Mouse (Mus musculus): ENCODE measurements around the gene Cnp.
A peak's percentile ranks its signal among the peaks of the same experiment; 100 is the strongest.
"Not testable (repeated sequence)": the region's sequence is repeated elsewhere in the genome, so short reads cannot be mapped to it uniquely, and the experiment has no call there.

Cnp gene

GRCm38 (mm10) chr11:100574708-100575483 is at the start of gene Cnp:
TSS of gene Cnp (plus strand) at chr11:100574904.
- peak; percentile 77 to 80 for DNase-seq (ENCODE audit: low spot score in 2 of 2)

DNA sequence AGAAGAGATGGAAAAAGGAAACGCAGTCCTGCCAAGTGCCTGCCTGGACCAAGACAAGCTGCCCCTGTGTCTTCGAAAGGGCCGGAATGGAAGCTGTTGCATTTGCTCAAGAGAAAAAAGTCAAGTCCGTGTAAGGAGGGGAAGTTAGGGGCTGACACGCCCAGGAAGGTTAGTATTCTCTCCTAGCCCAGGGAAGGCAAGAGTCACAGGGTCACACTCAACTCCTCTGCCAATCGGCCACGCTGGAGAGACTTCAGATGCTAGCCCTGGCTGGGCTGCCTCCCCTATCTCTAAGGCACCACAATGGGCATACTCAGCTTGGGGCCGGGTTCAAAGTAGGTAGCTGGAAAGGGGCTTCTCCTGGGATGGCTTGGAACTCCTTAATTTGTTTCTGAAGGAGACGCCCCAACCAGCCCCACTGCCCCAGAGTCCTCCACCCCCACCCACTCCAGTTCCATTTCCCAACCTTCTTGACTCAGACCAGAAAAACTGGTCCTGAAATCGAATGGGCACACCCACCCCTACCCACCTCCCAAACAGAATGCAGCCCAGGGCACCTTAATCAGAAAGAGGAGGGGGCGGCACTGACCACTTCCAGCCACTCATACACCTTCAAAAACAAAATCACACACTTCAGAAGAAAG is 49.6 kb upstream of the Cnp start:
- DNase-seq (ENCODE audit: low spot score in 2 of 2), result no peak

DNA sequence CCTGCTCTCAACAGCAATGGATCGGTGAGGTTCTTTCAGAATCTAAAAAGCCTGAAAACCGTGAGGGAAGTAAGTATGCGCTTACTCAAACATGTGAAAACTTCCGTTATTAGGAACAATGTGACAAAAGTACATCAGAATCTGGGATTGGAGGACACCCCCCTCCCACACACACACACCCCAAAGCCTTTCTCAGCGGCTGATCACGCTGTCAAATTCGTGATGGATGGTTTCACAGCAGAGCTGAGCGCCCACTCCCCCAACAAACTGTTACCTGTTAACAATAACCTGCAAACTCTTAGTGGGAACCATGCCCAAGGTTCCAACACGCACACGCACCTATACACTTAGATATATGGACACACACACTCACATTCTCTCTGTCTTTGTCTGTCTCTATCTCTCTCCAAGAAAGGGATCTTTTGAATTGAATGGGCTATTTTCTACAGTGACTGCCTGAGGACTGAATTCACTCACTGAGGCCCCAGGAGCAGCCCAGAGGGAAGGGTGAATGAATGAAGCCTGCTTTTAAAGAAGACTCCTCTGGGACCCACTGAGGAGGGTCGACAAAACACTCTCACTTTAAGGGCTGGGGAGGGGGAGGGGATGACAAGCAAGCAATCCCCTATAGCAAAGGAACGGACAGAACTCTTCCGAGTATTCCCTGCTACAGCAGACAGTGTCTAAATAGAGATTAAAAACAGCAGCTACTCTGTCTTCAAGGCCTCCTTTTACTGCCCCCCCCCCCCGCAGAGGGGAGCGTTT is 48.5 kb upstream of the Cnp start:
- no peak for DNase-seq (ENCODE audit: low spot score in 2 of 2)

GRCm38 (mm10) chr11:100527066-100527457 is 47.6 kb upstream of the Cnp start:
- DNase-seq (ENCODE audit: low spot score in 2 of 2), result peak; percentile 75 to 84

DNA sequence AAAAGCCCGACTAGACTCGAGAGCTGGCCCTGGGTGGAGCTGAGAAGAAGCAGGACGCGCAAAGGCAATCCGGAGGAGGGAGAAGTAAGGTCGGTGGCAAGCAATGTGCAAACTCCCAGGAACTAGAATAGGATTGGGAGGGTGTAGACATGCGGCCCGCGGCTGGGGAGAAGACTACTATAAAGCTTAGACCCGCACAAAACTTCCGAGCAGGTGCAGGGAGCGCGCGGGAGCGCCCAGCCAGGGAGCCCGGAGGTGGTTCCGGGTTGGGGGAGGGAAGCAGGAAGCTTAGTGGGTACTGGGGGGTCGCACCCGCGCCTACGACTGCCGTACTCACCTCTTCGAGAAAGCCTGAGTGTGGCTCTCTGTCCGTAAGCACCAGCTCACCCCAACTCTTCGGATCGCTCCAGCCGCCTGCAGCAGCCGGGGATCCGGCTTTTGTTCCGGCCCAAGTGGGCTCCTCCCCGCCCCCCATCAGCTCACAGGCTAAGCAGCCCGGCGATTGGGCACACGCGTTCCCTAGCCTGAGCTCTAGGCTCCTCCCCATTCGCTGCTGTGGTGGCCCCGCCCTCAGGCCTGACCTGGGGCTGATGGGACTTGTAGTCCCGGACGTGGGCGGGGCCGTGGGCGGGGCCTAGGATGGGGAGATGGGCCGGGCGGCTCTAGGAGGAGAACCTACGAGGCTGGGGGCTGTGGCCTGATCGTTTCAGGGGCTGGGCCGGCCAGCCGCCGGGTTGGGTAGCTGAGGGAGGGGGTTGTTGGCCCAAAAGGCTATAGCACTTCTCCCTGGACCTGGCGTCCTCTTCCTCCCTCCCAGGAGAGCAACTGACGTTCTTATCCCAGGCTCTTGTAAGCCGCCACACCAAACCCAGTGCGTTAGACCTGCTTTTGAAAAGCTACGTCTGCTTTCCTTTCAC is 47.0 kb upstream of the Cnp start, which contains the start of gene Acly:
Gene Acly, minus strand, starts transcription at position 543 of the 917 bp plus-strand sequence.
- DNase-seq (ENCODE audit: low spot score in 2 of 2), result peak; percentile 99 to 100

DNA sequence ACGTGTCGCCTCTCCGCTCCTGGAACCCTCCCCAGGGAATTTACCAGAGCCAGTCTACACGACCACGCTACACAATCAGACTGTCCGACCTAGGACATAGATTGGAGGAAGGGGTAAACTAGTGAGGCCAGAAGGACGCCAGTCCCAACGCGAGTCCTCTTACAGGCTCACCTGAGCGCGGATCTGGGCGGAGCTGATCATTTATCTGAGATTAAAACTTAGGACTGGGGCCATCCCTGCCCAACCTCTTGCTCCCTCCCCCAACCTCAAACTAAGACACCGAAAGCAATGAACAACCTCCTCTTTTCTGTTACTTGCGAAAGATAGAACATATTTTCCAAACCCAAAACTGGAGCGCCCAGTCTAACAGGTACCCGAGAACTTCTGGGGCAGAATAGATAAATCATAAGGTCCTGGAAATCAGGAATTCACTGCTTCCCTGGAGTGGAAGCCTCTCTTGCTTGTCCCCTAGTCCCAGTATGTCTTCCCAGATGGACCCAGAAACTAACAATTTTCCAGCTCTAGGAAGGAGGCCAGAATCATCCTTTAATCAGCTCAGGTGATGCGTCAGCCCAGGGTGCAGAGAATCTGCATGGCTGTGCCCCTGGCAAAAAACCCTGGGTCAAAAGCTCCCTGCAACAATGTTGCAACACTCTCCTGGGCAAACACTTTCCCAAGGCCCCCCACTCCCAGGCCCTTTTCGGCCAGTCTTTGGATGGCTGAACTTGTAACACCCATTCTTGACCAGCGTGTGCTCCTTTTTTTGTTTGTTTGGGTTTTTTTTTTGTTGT is 46.1 kb upstream of the Cnp start:
- no peak for DNase-seq (ENCODE audit: low spot score in 2 of 2)

DNA sequence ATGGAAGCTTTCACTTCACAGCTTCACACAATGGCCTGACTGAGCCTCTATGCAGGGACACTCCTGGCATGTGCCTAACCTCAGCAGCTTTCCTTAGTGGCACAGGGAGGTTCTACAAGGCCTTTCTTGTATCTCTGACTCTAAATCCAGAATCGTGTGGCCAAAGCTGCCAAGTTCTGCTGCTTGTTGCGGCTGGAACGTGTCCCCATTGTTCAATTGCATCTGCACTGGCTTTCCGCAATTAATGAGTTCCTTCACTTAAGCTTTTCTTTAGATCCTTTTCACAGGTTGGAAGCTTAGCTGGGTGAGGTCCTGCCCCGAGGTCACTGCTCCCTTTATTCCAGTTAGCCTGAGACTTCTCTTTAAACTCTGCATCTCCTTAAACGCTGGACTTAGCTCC is 40.8 kb upstream of the Cnp start:
- DNase-seq (ENCODE audit: low spot score in 2 of 2), result no peak

DNA sequence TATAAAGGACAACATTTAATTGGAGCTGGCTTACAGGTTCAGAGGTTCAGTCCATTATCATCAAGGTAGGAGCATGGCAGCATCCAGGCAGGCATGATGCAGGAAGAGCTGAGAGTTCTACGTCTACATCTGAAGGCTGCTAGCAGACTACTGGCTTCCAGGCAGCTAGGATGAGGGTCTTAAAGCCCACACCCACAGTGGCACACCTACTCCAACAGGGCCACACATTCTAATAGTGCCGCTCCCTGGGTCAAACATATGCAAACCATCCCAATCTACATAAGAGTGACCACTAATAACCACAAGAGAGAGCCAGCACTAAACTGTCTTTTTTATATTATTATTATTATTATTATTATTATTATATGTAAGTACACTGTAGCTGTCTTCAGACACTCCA is 40.3 kb upstream of the Cnp start:
- DNase-seq (ENCODE audit: low spot score in 2 of 2), result not testable (repeated sequence)

GRCm38 (mm10) chr11:100534821-100535220 is 39.9 kb upstream of the Cnp start:
- DNase-seq (ENCODE audit: low spot score in 2 of 2), result not testable (repeated sequence)

- no peak for DNase-seq (ENCODE audit: low spot score in 2 of 2)
These were observed 38.7 kb upstream of the Cnp start for GRCm38 (mm10) chr11:100535996-100536395.

- DNase-seq (ENCODE audit: low spot score in 2 of 2), result no peak
These were observed 38.2 kb upstream of the Cnp start for GRCm38 (mm10) chr11:100536466-100536865.

GRCm38 (mm10) chr11:100540966-100541365 is 33.7 kb upstream of the Cnp start:
- DNase-seq (ENCODE audit: low spot score in 2 of 2), result no peak

DNA sequence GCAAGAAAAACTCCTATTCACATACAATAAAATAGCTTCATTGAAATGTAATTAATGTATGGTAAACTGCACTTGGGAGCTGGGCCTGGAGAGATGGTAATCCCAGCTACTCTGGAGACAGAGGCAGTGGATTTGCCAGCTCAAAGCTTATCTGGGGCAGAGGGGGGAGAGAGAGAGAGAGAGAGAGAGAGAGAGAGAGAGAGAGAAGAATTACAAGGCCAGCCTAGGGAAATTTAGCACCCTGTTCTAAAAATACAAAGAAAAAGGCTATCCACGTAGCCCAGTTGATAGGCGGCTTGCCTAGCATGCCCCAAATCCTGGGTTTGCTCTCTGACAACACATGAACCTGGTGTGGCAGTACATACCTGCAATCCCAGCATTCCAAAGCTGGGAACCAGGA is 33.1 kb upstream of the Cnp start:
- no peak for DNase-seq (ENCODE audit: low spot score in 2 of 2)

DNA sequence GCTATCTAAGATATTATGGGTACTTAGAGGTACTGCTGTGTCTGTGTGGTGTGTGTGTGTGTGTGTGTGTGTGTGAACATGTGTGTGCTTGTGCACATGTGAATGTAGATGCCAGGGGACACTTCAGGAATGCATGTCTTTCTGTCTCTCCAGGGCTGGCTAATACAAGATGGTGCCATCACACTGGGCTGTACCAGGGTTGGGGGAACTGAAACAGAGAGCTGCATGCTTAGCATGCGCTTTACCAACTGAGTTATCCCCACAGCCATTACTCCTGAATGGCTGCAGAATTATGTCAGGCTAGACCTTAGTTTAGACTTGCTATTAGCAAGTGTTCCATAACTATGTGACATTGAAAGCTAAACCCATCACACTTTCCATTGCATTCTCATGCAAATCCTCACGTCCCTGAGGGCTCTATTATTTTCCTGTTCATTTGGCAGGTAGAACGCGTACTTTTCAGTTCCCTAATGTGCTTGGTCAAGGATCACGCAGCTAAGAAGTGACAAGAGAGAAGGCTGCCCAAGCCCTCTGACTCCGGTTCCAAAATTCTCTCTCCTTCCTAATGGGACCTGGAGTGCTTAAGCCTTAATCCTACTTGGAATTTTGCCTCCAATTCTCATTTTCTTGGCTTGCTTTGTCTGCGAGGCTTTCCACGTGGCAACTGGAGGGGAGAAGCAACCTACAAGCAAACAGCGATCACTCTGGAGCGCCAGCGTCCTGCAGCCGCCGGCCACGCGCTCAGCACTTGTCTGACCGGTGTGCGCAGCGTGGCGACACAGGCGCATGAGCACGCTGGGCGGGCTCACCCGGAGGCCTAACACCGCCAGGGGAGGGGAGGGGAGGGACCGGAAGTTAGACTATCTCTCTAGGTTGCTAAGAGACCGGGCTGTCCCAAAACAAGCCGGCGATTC is 29.6 kb upstream of the Cnp start, which contains the start of gene Ttc25:
Gene Ttc25, plus strand, starts transcription at position 776 of the 914 bp plus-strand sequence.
- DNase-seq (ENCODE audit: low spot score in 2 of 2), result peak; percentile 86 to 91

DNA sequence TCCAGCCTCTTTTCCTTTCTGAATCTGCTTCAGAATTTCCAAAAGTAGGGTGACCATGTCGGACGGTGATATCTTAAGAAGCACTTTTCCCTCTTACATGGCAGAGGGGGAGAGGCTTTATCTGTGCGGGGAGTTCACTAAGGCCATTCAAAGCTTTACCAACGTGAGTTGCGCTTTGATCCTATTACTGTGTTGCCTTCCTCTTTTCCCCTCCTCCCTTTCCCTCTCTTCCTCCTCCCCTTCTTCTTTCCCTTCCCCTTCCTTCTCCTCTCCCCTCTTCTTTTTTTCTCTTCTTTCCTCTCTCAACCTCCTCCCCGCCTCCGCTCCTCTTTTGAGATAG is 29.0 kb upstream of the Cnp start:
- DNase-seq (ENCODE audit: low spot score in 2 of 2), result no peak

DNA sequence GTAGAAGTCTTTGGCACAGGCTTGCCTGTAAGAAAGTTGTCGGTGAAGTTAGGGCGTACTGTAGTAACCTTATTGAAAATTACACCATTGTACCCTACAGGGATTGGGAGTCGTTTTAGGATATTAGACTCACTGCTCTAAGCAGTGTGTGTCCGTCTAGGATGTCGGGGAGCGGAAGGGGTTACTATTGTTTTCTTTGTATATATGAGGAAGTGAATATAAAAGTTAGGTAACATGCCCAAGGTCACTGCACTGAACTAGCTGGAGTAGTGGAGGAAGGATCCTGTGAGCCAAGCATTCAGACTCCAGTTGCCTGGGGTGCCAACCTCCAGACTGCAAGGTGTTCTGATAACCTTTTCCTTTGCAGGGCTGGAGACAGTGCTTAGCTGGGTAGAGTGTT is 27.7 kb upstream of the Cnp start:
- no peak for DNase-seq (ENCODE audit: low spot score in 2 of 2)

DNA sequence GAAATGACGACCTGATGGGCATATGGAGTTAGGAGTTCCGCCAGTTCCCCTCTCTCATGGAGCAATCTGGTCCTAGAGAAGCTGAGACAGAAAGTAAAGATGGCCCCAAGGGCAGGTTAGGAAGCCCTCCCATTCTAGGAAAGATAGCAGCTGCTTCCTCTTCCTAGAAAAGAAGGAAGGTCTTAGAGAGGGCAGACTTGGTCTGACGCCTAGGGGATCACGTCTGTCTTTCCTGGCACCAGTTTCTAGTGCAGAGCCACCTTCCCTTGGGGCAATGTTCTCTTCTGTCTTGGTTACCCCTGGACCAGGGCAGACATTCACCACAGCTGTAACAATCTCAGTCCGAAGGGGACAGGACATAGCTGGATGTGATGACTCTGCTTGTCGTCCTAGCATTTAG is 26.6 kb upstream of the Cnp start:
- DNase-seq (ENCODE audit: low spot score in 2 of 2), result no peak

DNA sequence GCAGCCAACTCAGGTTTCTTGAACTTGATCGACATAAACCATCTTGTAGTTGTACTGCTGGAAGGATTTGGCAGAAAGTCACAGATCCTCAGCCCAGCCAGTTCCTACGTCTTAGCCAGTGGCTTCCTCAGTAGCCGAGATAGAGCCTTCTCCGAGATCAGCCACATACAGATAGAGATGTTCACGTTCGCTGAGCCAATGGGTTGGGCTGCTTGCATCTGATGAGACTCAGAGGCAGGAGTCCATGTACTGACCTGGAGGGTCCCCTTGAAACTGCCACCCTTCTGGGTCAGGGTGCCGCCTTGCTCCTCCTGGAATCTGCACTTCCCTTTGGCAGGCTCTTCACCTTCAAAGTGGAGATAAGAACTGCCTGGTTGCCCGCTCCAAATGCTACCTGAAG is 25.2 kb upstream of the Cnp start:
- no peak for DNase-seq (ENCODE audit: low spot score in 2 of 2)

DNA sequence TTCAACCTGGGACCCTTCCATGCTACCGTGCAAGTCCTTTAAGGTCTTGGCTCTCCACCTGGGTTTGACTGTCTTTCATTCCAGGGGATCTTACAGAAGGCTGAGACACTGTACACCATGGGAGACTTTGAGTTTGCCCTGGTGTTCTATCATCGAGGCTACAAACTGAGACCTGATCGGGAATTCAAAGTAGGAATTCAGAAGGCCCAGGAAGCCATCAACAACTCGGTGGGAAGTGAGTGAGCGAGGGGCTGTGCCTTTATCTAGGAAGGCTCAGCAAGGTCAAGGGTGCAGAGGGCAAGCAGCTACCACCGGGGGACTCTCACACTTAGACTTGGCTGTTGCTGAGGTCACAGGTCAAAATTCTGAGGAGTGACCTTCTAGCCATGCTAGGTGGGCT is 24.6 kb upstream of the Cnp start:
- DNase-seq (ENCODE audit: low spot score in 2 of 2), result no peak

DNA sequence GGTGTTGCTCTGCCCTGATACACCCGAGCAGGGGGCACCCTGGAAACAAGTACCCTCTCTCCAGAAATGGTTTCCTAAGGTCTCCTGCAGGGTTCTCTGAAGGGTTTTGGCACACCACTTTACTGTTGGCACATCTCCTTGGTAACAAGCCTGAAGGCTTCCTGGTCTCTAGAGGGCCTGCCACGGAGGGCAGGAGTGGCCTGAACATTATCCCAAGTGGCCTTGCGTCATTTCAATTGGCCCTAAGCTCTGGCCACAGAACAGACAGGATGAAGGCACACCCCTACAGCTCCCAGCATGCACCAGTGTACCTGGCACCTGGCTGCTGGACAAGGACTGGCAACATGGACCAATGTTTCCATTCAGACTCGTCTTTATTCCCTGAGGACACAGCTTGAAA is 21.9 kb upstream of the Cnp start:
- DNase-seq (ENCODE audit: low spot score in 2 of 2), result no peak
